Mouse (Mus musculus) urinary bladder, postnatal 25 days (tissue): ENCODE results near the gene Eefsec.

Experiments
- DNase-seq: peaks from one replicate; pipeline ENCODE4 v3.0.0; 2022; ENCODE audit warnings: low spot score

Eefsec gene

GRCm38 (mm10) chr6:88342965-88343364, 103.4 kb downstream of the Eefsec start:
- no peak for DNase-seq

- no peak for DNase-seq
These were observed 105.2 kb downstream of the Eefsec start for GRCm38 (mm10) chr6:88341182-88341581.

- no peak for DNase-seq
These were observed 105.6 kb downstream of the Eefsec start for GRCm38 (mm10) chr6:88340761-88341160.

GRCm38 (mm10) chr6:88329336-88329735, 117.0 kb downstream of the Eefsec start:
- no peak for DNase-seq

GRCm38 (mm10) chr6:88321879-88322278, 124.5 kb downstream of the Eefsec start:
- DNase-seq = peak; percentile 24

GRCm38 (mm10) chr6:88321253-88321652, 125.1 kb downstream of the Eefsec start:
- no peak for DNase-seq

- no peak for DNase-seq
These were observed 126.6 kb downstream of the Eefsec start for GRCm38 (mm10) chr6:88319735-88320134.

GRCm38 (mm10) chr6:88315295-88315694, 131.0 kb downstream of the Eefsec start:
- DNase-seq = no peak

- DNase-seq = no peak
These were observed 132.4 kb downstream of the Eefsec start for GRCm38 (mm10) chr6:88313937-88314336.

- no peak for DNase-seq
These were observed 134.7 kb downstream of the Eefsec start for GRCm38 (mm10) chr6:88311593-88311992.

- no peak for DNase-seq
These were observed 140.1 kb downstream of the Eefsec start for GRCm38 (mm10) chr6:88306100-88306746.

GRCm38 (mm10) chr6:88301234-88301633, 145.1 kb downstream of the Eefsec start:
- DNase-seq = no peak

- DNase-seq = no peak
These were observed 146.8 kb downstream of the Eefsec start for GRCm38 (mm10) chr6:88299491-88299890.

GRCm38 (mm10) chr6:88292274-88292909, 153.9 kb downstream of the Eefsec start:
- DNase-seq = no peak

- DNase-seq = no peak
These were observed 156.1 kb downstream of the Eefsec start for GRCm38 (mm10) chr6:88290129-88290766.

GRCm38 (mm10) chr6:88278141-88278540, 168.2 kb downstream of the Eefsec start:
- DNase-seq = no peak

- no peak for DNase-seq
These were observed 169.1 kb downstream of the Eefsec start for GRCm38 (mm10) chr6:88277242-88277641.

- no peak for DNase-seq
These were observed 170.1 kb downstream of the Eefsec start for GRCm38 (mm10) chr6:88276221-88276620.

- no peak for DNase-seq
These were observed 171.7 kb downstream of the Eefsec start for GRCm38 (mm10) chr6:88274623-88275022.

- no peak for DNase-seq
These were observed 178.4 kb downstream of the Eefsec start for GRCm38 (mm10) chr6:88267970-88268369.

GRCm38 (mm10) chr6:88267068-88267467, 179.3 kb downstream of the Eefsec start:
- no peak for DNase-seq

- no peak for DNase-seq
These were observed 180.3 kb downstream of the Eefsec start for GRCm38 (mm10) chr6:88266055-88266454.

- no peak for DNase-seq
These were observed 181.0 kb downstream of the Eefsec start for GRCm38 (mm10) chr6:88265355-88265754.
